Mouse (Mus musculus): Measurements from ENCODE around the gene Tln1. TPM values are rescaled to one million over a fixed set of nuclear protein-coding genes. Genes with fewer than 3 reads are reported as not detected.
A peak's percentile ranks its signal among the peaks of the same experiment; 100 is the strongest.
"Not testable (repeated sequence)": the region's sequence is repeated elsewhere in the genome, so short reads cannot be mapped to it uniquely, and the experiment has no call there.

Tln1 gene
- total and polyA plus RNA-seq, 3 experiments = 22.9 to 146 (median 112) TPM

DNA sequence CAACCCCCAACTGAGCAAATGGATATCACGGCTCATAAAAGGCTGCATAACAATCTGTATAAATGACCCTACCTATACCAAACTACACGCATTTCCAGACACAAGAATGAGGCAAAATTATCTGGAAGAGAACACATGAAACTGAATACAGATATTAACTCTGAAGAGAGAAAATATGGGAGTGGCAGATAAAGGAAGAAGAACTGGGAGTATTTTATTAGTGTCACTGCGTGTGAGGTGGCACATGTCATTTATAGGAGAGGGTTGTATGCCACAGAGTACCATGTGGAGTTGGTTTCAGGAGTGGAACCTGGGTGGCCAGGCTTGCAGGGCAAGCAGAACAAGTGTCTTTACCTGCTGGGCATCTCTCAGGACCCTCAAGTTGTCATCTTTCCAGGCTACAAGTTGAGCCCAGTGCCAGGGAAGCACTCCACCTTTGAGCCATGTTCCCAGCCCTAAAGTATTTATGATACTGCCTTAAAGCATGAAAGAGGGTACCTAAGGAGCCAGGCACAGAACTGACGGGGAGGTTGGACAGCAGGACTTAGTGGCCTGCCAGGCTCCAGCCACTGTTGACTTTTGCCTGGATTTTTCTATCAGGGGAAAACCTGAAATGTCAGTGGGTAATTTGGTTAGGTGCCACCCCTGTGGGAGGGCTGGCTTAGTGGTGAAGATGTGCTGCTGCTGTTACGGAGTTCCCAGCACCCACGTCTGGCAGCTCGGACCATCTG lies 36.3 kb upstream of the Tln1 start:
- Histone ChIP-seq H3K27me3 (ENCODE audit: control insufficient read depth in 1 of 2, insufficient read depth in 2 of 2, low read length in 2 of 2) (no peaks in the 10 kb centered on the region), H3K36me3 (ENCODE audit: control insufficient read depth in 1 of 2, insufficient read depth in 2 of 2, low read length in 2 of 2) (peaks cover 0 to 41% of the 10 kb centered on the region in 2 experiments; a peak in 2 of 4 replicates), H3K27ac (ENCODE audit: control insufficient read depth, low read depth, low read length) (peak overlapping the region; percentile 48), H3K79me2 (ENCODE audit: control insufficient read depth, insufficient read depth, low read length, poor library complexity) (no peaks in the 10 kb centered on the region), H3K4me1 (ENCODE audit: control insufficient read depth in 1 of 2, insufficient read depth in 2 of 2, low read length in 2 of 2) (peaks cover 29 to 31% of the 10 kb centered on the region in 2 experiments), H3K4me3 (ENCODE audit: control insufficient read depth in 1 of 2, insufficient read depth in 1 of 2, low read depth in 2 of 2, low read length in 2 of 2) (peak overlapping the region in 1 of 2 experiments; percentile 12; a peak in 1 of 4 replicates), H3K9ac (ENCODE audit: control insufficient read depth, low read depth, low read length, poor library complexity, severe bottlenecking) (peak overlapping the region; percentile 15), H3K9me3 (replicated peaks; ENCODE audit: insufficient read depth, low read length) (no peaks in the 10 kb centered on the region)
- TF ChIP-seq CHD1 (IDR thresholded peaks at IDR 0.05; ENCODE audit: low read depth, low read length) = no peak
- peak; percentile 89 for TF ChIP-seq MXI1 (IDR thresholded peaks at IDR 0.05; ENCODE audit: low read depth, low read length)
- no peak for TF ChIP-seq POLR2AphosphoS2 (IDR thresholded peaks at IDR 0.05; ENCODE audit: low read length)
- no peak for TF ChIP-seq ZNF384 (IDR thresholded peaks at IDR 0.05; ENCODE audit: low read depth, low read length)
- TF ChIP-seq MYC (IDR thresholded peaks at IDR 0.05; ENCODE audit: low read depth, low read length) = peak; percentile 76
- no peak for TF ChIP-seq TAL1 (IDR thresholded peaks at IDR 0.05; ENCODE audit: low read length)
- no peak for DNase-seq (ENCODE audit: low read depth, low spot score)

GRCm38 (mm10) chr4:43598200-43598599 lies 35.7 kb upstream of the Tln1 start:
- peak overlapping the region; percentile 53 for H3K27ac ChIP-seq (ENCODE audit: control insufficient read depth, low read depth, low read length)
- H3K9me3 ChIP-seq (replicated peaks; ENCODE audit: insufficient read depth, low read length) = no peaks in the 10 kb centered on the region
- TF ChIP-seq BHLHE40 (IDR thresholded peaks at IDR 0.05; ENCODE audit: borderline replicate concordance, low read depth, low read length) (peak; percentile 70; the same call in 1 of the 2 replicates), EP300 (IDR thresholded peaks at IDR 0.05; ENCODE audit: low read depth in 1 of 2, low read length in 2 of 2) (peak; percentile 75 to 87), TCF12 (IDR thresholded peaks at IDR 0.05; ENCODE audit: low read depth, low read length) (peak; percentile 93), MYB (IDR thresholded peaks at IDR 0.05; ENCODE audit: low read depth, low read length) (no peak), MAFK (IDR thresholded peaks at IDR 0.05; ENCODE audit: borderline replicate concordance, low read depth, low read length) (peak; percentile 99), GABPA (IDR thresholded peaks at IDR 0.05; ENCODE audit: low read depth, low read length) (peak; percentile 89), ETS1 (IDR thresholded peaks at IDR 0.05; ENCODE audit: low read depth, low read length) (peak; percentile 93), SIN3A (IDR thresholded peaks at IDR 0.05; ENCODE audit: low read length) (peak; percentile 62; the same call in 1 of the 2 replicates), E2F4 (IDR thresholded peaks at IDR 0.05; ENCODE audit: borderline replicate concordance, low read depth, low read length) (no peak), MEF2A (IDR thresholded peaks at IDR 0.05; ENCODE audit: extremely low read depth, insufficient replicate concordance, low read depth, low read length, poor library complexity, severe bottlenecking) (no peak), SMC3 (IDR thresholded peaks at IDR 0.05; ENCODE audit: low read depth, low read length) (no peak), TAL1 (IDR thresholded peaks at IDR 0.05; ENCODE audit: low read length) (peak; percentile 73), RCOR1 (IDR thresholded peaks at IDR 0.05; ENCODE audit: low read depth, low read length) (peak; percentile 52; the same call in 1 of the 2 replicates), POLR2AphosphoS5 (IDR thresholded peaks at IDR 0.05; ENCODE audit: borderline replicate concordance, low read depth, low read length) (no peak), GATA1 (IDR thresholded peaks at IDR 0.05; ENCODE audit: low read depth, low read length) (peak; percentile 92), ZC3H11A (IDR thresholded peaks at IDR 0.05; ENCODE audit: low read depth, low read length) (no peak), UBTF (IDR thresholded peaks at IDR 0.05; ENCODE audit: borderline replicate concordance, insufficient read depth, low read depth, low read length) (no peak)
- no peak overlapping the region for H3K4me3 ChIP-seq (ENCODE audit: control insufficient read depth in 1 of 2, insufficient read depth in 1 of 2, low read depth in 2 of 2, low read length in 2 of 2)
- H3K4me1 ChIP-seq (ENCODE audit: control insufficient read depth in 1 of 2, insufficient read depth in 2 of 2, low read length in 2 of 2) = peaks cover 27 to 31% of the 10 kb centered on the region in 2 experiments
- H3K27me3 ChIP-seq (ENCODE audit: control insufficient read depth in 1 of 2, insufficient read depth in 2 of 2, low read length in 2 of 2) = no peaks in the 10 kb centered on the region
- H3K79me2 ChIP-seq (ENCODE audit: control insufficient read depth, insufficient read depth, low read length, poor library complexity) = no peaks in the 10 kb centered on the region
- H3K9ac ChIP-seq (ENCODE audit: control insufficient read depth, low read depth, low read length, poor library complexity, severe bottlenecking) = no peak overlapping the region
- peak; percentile 77 for DNase-seq (ENCODE audit: low read depth, low spot score)
- peaks cover 0 to 38% of the 10 kb centered on the region in 2 experiments; a peak in 2 of 4 replicates for H3K36me3 ChIP-seq (ENCODE audit: control insufficient read depth in 1 of 2, insufficient read depth in 2 of 2, low read length in 2 of 2)

GRCm38 (mm10) chr4:43596597-43596996 lies 34.1 kb upstream of the Tln1 start:
- not testable (repeated sequence) for H3K79me2 ChIP-seq (ENCODE audit: control insufficient read depth, insufficient read depth, low read length, poor library complexity); H3K4me3 ChIP-seq (ENCODE audit: control insufficient read depth in 1 of 2, insufficient read depth in 1 of 2, low read depth in 2 of 2, low read length in 2 of 2); H3K9me3 ChIP-seq (replicated peaks; ENCODE audit: insufficient read depth, low read length); H3K27ac ChIP-seq (ENCODE audit: control insufficient read depth, low read depth, low read length); H3K9ac ChIP-seq (ENCODE audit: control insufficient read depth, low read depth, low read length, poor library complexity, severe bottlenecking); DNase-seq (ENCODE audit: low read depth, low spot score); H3K27me3 ChIP-seq (ENCODE audit: control insufficient read depth in 1 of 2, insufficient read depth in 2 of 2, low read length in 2 of 2)
- Histone ChIP-seq H3K36me3 (ENCODE audit: control insufficient read depth in 1 of 2, insufficient read depth in 2 of 2, low read length in 2 of 2) (peaks cover 0 to 38% of the 10 kb centered on the region in 2 experiments; a peak in 2 of 4 replicates), H3K4me1 (ENCODE audit: control insufficient read depth in 1 of 2, insufficient read depth in 2 of 2, low read length in 2 of 2) (peaks cover 27 to 31% of the 10 kb centered on the region in 2 experiments)

Data from MEL (cell line).